Mouse (Mus musculus): ENCODE data around the gene Gna15.

DNA sequence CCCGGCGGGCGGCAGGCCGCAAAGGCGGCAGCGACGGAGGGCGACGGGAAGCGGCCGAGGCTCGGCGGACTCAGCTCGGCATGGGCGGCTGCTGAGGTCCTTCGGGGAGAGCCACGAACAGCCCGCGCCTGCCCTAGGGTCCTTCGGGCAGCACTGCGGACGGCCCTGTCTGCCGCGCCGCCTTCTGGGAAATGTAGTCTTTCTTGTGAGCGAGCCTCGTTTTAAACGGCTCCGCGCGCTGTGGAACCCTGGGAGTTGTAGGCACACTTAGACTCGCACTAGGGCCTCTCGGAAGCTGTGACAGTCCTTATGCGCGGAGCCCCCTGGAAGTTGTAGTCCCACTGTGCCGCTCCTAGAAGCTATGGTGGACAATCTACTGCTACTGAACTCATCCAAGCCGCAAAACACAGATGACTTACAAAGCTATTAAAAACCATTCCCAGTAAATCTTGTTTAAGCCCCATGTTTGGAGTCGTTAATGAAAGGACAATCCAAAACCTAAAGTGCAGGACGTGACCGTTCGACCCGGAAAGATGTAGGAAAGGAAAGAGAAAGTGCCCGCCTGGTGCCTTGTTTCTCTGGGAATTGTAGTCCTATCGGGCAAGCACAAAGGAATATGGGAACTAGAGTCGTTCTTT, 27.6 kb downstream of the Gna15 start, which contains the start of gene Ncln:
- TF ChIP-seq CTCF (IDR thresholded peaks at IDR 0.05; ENCODE audit: borderline replicate concordance, extremely low read depth, insufficient read depth, insufficient read length) (no peak), POLR2A (IDR thresholded peaks at IDR 0.05; ENCODE audit: borderline replicate concordance, extremely low read depth, insufficient read depth, insufficient read length, poor library complexity, severe bottlenecking) (peak; percentile 73)
